ENCODE assay signal across 30 mouse cellular contexts in genomic region chr2:164421306-164421705, GRCm38 (mm10). TPM values are rescaled to one million over a fixed set of nuclear protein-coding genes. Genes with fewer than 3 reads are reported as not detected.
DNase-seq lines count a peak whose midpoint lies in the region; ATAC-seq and TF ChIP-seq lines count a peak whose summit lies in the region.
"Had no signal": no experiment of that assay in that cellular context is flagged by ENCODE, and none has a peak within 500 bp of the region (broad histone marks: within the 10 kb centered on the region; RNA-seq: fewer than 3 reads in every experiment).

No protein-coding gene starts in this region.

- no peaks in the 10 kb centered on the region for H3K27me3 ChIP-seq in kidney, adult 2 months (replicated peaks; ENCODE audit: control insufficient read depth, insufficient read depth, low read length)
- no peaks in the 10 kb centered on the region for H3K27me3 ChIP-seq in liver, adult 2 months (ENCODE audit: control insufficient read depth, insufficient read depth, low read length)
- H3K27me3 ChIP-seq in liver, embryonic 11.5 days (replicated peaks; ENCODE audit: control insufficient read depth, insufficient read depth, low read length) = no peaks in the 10 kb centered on the region; the same call in 1 of the 2 replicates
- no peaks in the 10 kb centered on the region for H3K27me3 ChIP-seq in small intestine, adult 2 months (ENCODE audit: control insufficient read depth, insufficient read depth, low read length)
- no peaks in the 10 kb centered on the region for H3K27me3 ChIP-seq in intestine, embryonic 16.5 days (replicated peaks; ENCODE audit: control insufficient read depth, insufficient read depth, low read length)
- H3K27me3 ChIP-seq in neural tube, embryonic 15.5 days (replicated peaks) = no peaks in the 10 kb centered on the region
- H3K27me3 ChIP-seq: hindbrain, embryonic 15.5 days had no signal

- H3K27ac ChIP-seq in kidney, adult 2 months (ENCODE audit: insufficient read depth, low read depth, low read length) = 0 out of 2 replicates have a peak overlapping the region, but pooled peaks have one; percentile 77
- H3K27ac ChIP-seq in liver, adult 2 months (replicated peaks; ENCODE audit: insufficient read depth, low read depth, low read length) = peak overlapping the region; percentile 89
- no peak overlapping the region for H3K27ac ChIP-seq in liver, embryonic 11.5 days (ENCODE audit: low read depth, low read length)
- H3K27ac ChIP-seq in brown adipose tissue, adult 24 weeks (replicated peaks; ENCODE audit: low read depth, low read length) = peak overlapping the region; percentile 95; the same call in 1 of the 2 replicates
- peak overlapping the region; percentile 73; the same call in 1 of the 2 replicates for H3K27ac ChIP-seq in small intestine, adult 2 months (ENCODE audit: insufficient read depth, low read depth, low read length)
- H3K27ac ChIP-seq in intestine, embryonic 16.5 days (ENCODE audit: low read length) = no peak overlapping the region
- no peak overlapping the region for H3K27ac ChIP-seq in neural tube, embryonic 15.5 days (replicated peaks)
- H3K27ac ChIP-seq: hindbrain, embryonic 12.5 days; hindbrain, embryonic 15.5 days had no signal

- H3K4me3 ChIP-seq in kidney, adult 2 months (ENCODE audit: insufficient read depth, low read depth, low read length) = no peak overlapping the region
- H3K4me3 ChIP-seq in liver, adult 2 months (ENCODE audit: insufficient read depth, low read depth, low read length) = no peak overlapping the region
- no peak overlapping the region for H3K4me3 ChIP-seq in liver, embryonic 11.5 days (ENCODE audit: low read depth, low read length)
- H3K4me3 ChIP-seq in brown adipose tissue, adult 24 weeks (ENCODE audit: insufficient read depth, low read depth, low read length) = no peak overlapping the region
- no peak overlapping the region for H3K4me3 ChIP-seq in small intestine, adult 2 months (ENCODE audit: low read depth, low read length)
- no peak overlapping the region for H3K4me3 ChIP-seq in intestine, embryonic 16.5 days (ENCODE audit: low read length)
- H3K4me3 ChIP-seq in neural tube, embryonic 15.5 days (replicated peaks) = no peak overlapping the region
- H3K4me3 ChIP-seq: hindbrain, embryonic 12.5 days; hindbrain, embryonic 15.5 days had no signal

- TF ChIP-seq POLR2A in kidney, adult 2 months (IDR thresholded peaks at IDR 0.05; ENCODE audit: low read depth, low read length) = no peak
- TF ChIP-seq POLR2A in liver, adult 2 months (IDR thresholded peaks at IDR 0.05; ENCODE audit: extremely low read depth, insufficient read depth, low read length) = no peak
- no peak for TF ChIP-seq POLR2A in small intestine, adult 2 months (IDR thresholded peaks at IDR 0.05; ENCODE audit: low read depth, low read length)

- ATAC-seq in liver, embryonic 11.5 days (replicated peaks; ENCODE audit: low FRiP score) = no peak
- no peak for ATAC-seq in intestine, embryonic 16.5 days
- no peak for ATAC-seq in neural tube, embryonic 15.5 days (ENCODE audit: low FRiP score)
- ATAC-seq: CD4-positive, CD25-positive, alpha-beta regulatory T cell, adult 4 months; forebrain, embryonic 14.5 days; forebrain, postnatal 0 days had no signal

- H3K9me3 ChIP-seq in liver, embryonic 11.5 days (ENCODE audit: control insufficient read depth, low read length) = no peaks in the 10 kb centered on the region
- no peaks in the 10 kb centered on the region for H3K9me3 ChIP-seq in intestine, embryonic 16.5 days (ENCODE audit: control insufficient read depth, low read length)
- no peaks in the 10 kb centered on the region for H3K9me3 ChIP-seq in neural tube, embryonic 15.5 days (replicated peaks)
- H3K9me3 ChIP-seq: hindbrain, embryonic 12.5 days; hindbrain, embryonic 15.5 days had no signal

- TF ChIP-seq CTCF in kidney, adult 2 months (conservative IDR thresholded peaks at IDR 0.05; ENCODE audit: insufficient read depth, insufficient read length, low read depth, low read length) = no peak
- TF ChIP-seq CTCF in liver, adult 2 months (IDR thresholded peaks at IDR 0.05; ENCODE audit: low read depth, low read length) = no peak
- no peak for TF ChIP-seq CTCF in small intestine, adult 2 months (IDR thresholded peaks at IDR 0.05; ENCODE audit: extremely low read depth, insufficient read length, insufficient replicate concordance, low read depth, low read length)

- peaks cover 28% of the 10 kb centered on the region for H3K4me1 ChIP-seq in kidney, adult 2 months (ENCODE audit: control insufficient read depth, insufficient read depth, low read length)
- H3K4me1 ChIP-seq in liver, adult 2 months (ENCODE audit: control insufficient read depth, insufficient read depth, low read length) = peaks cover 40% of the 10 kb centered on the region
- H3K4me1 ChIP-seq in liver, embryonic 11.5 days (replicated peaks; ENCODE audit: control insufficient read depth, insufficient read depth, low read length) = peaks cover under 1% of the 10 kb centered on the region; the same call in 1 of the 2 replicates
- peaks cover 6% of the 10 kb centered on the region for H3K4me1 ChIP-seq in brown adipose tissue, adult 24 weeks (ENCODE audit: control insufficient read depth, insufficient read depth, insufficient read length, low read length)
- H3K4me1 ChIP-seq in small intestine, adult 2 months (ENCODE audit: control insufficient read depth, insufficient read depth, insufficient read length, low read length) = peaks cover 16% of the 10 kb centered on the region; the same call in 1 of the 2 replicates
- peaks cover 4% of the 10 kb centered on the region for H3K4me1 ChIP-seq in intestine, embryonic 16.5 days (ENCODE audit: control insufficient read depth, insufficient read depth, low read length)
- no peaks in the 10 kb centered on the region for H3K4me1 ChIP-seq in neural tube, embryonic 15.5 days
- H3K4me1 ChIP-seq: hindbrain, embryonic 12.5 days; hindbrain, embryonic 15.5 days had no signal

- no peak overlapping the region for H3K4me2 ChIP-seq in liver, embryonic 11.5 days
- no peak overlapping the region for H3K4me2 ChIP-seq in intestine, embryonic 16.5 days (ENCODE audit: low read depth, low read length)
- no peak overlapping the region for H3K4me2 ChIP-seq in neural tube, embryonic 15.5 days
- H3K4me2 ChIP-seq: heart, embryonic 11.5 days; hindbrain, embryonic 12.5 days; hindbrain, embryonic 15.5 days had no signal

- DNase-seq in kidney, adult 2 months = no peak
- DNase-seq in kidney, adult 8-10 months = no peak
- DNase-seq in liver, adult 2 months (ENCODE audit: extremely low read depth, low read depth, low spot score) = peak; percentile 95
- no peak for DNase-seq in liver, embryonic 11.5 days (ENCODE audit: low spot score)
- DNase-seq: adrenal gland, adult 2 months; adrenal gland, postnatal 14 days; cerebellum, adult 11-12 months; cerebellum, adult 8-10 months; cerebellum, postnatal 10 days; cerebellum, postnatal 36 days; embryo, embryonic 11 days; forebrain, postnatal 0 days; gastrocnemius, postnatal 10 days; gastrocnemius, postnatal 36 days; heart, adult 11 months had no signal

- H3K36me3 ChIP-seq in kidney, adult 2 months (ENCODE audit: control insufficient read depth, insufficient read depth, low read length) = peaks cover 12% of the 10 kb centered on the region
- H3K36me3 ChIP-seq in liver, adult 2 months (ENCODE audit: control insufficient read depth, insufficient read depth, low read length) = peaks cover 18% of the 10 kb centered on the region; the same call in 1 of the 2 replicates
- H3K36me3 ChIP-seq in liver, embryonic 11.5 days (ENCODE audit: control insufficient read depth, insufficient read depth, low read length) = peaks cover 9% of the 10 kb centered on the region; the same call in 1 of the 2 replicates
- peaks cover 24% of the 10 kb centered on the region for H3K36me3 ChIP-seq in small intestine, adult 2 months (ENCODE audit: control insufficient read depth, insufficient read depth, low read length)
- peaks cover 9% of the 10 kb centered on the region for H3K36me3 ChIP-seq in intestine, embryonic 16.5 days (ENCODE audit: control insufficient read depth, insufficient read depth, low read length)
- H3K36me3 ChIP-seq in neural tube, embryonic 15.5 days = no peaks in the 10 kb centered on the region
- H3K36me3 ChIP-seq: hindbrain, embryonic 12.5 days; hindbrain, embryonic 15.5 days had no signal

- WGBS in kidney, adult 2 months = 78% methylated on average over 7 of the region's 7 CpGs
- 24% methylated on average over 7 of the region's 7 CpGs for WGBS in liver, adult 2 months
- WGBS in liver, embryonic 11.5 days = 85% methylated on average over 7 of the region's 7 CpGs
- WGBS in small intestine, adult 2 months = 39% methylated on average over 7 of the region's 7 CpGs
- 87% methylated on average over 7 of the region's 7 CpGs for WGBS in intestine, embryonic 16.5 days
- WGBS in neural tube, embryonic 15.5 days = 88% methylated on average over 7 of the region's 7 CpGs

- H3K79me2 ChIP-seq in liver, adult 2 months (ENCODE audit: control insufficient read depth, insufficient read depth, low read length) = no peaks in the 10 kb centered on the region

- H3K9ac ChIP-seq in liver, adult 2 months (ENCODE audit: low read depth, low read length) = no peak overlapping the region; the same call in 1 of the 2 replicates
- H3K9ac ChIP-seq in liver, embryonic 11.5 days (ENCODE audit: low read depth, low read length) = no peak overlapping the region
- no peak overlapping the region for H3K9ac ChIP-seq in intestine, embryonic 16.5 days (ENCODE audit: low read depth, low read length)
- H3K9ac ChIP-seq in neural tube, embryonic 15.5 days (replicated peaks) = no peak overlapping the region
- H3K9ac ChIP-seq: forebrain, postnatal 0 days; hindbrain, embryonic 12.5 days; hindbrain, embryonic 15.5 days had no signal

RNA-seq across cellular contexts. Expression of gene Matn4, which starts 16.3 kb away (rescaled TPM):
- 1.4 and 2.6 TPM in 2 replicates for polyA plus RNA-seq in kidney, adult 2 months (2012; rRNA removed)
- 0.07 and 0.09 TPM in 2 replicates for total RNA-seq in liver, adult 2 months (2014; rRNA removed)
- polyA plus RNA-seq in liver, adult 2 months (2012; rRNA removed) = 0.04 and 0.05 TPM in 2 replicates
- polyA plus RNA-seq in liver, embryonic 11.5 days (2014; fragmentation: Nextera tagmentation; extraction: Ambion mirVana) = 0.14 and 0.32 TPM in 2 replicates
- 0.52 TPM in 1 of 2 replicates, not detected in the other for polyA plus RNA-seq in brown adipose tissue, adult 24 weeks (2012; ENCODE audit: insufficient read depth, insufficient read length, missing spikeins)
- 0.49 and 2.7 TPM in 2 replicates for polyA plus RNA-seq in small intestine, adult 2 months (2012; rRNA removed)
- 8.3 and 9.0 TPM in 2 replicates for polyA plus RNA-seq in intestine, embryonic 16.5 days (2015; fragmentation: Nextera tagmentation; extraction: Ambion mirVana)
- 8.5 and 11.1 TPM in 2 replicates for polyA plus RNA-seq in neural tube, embryonic 15.5 days (2015; fragmentation: Nextera tagmentation; extraction: Ambion mirVana)
- total RNA-seq: hematopoietic stem cell, adult 5-6 weeks; MEL had no signal
- polyA plus RNA-seq: CD4-positive, CD25-positive, alpha-beta regulatory T cell, adult 4 months; forebrain, embryonic 11.5 days had no signal

RNA-seq across cellular contexts. Expression of gene Rbpjl, which starts 18.4 kb away (rescaled TPM):
- 0.04 TPM in 1 of 2 replicates, not detected in the other for polyA plus RNA-seq in kidney, adult 2 months (2012; rRNA removed)
- 0.18 and 0.20 TPM in 2 replicates for total RNA-seq in liver, adult 2 months (2014; rRNA removed)
- not detected in 2 replicates for polyA plus RNA-seq in liver, adult 2 months (2012; rRNA removed)
- polyA plus RNA-seq in liver, embryonic 11.5 days (2014; fragmentation: Nextera tagmentation; extraction: Ambion mirVana) = 0.04 and 0.12 TPM in 2 replicates
- polyA plus RNA-seq in brown adipose tissue, adult 24 weeks (2012; ENCODE audit: insufficient read depth, insufficient read length, missing spikeins) = not detected in 2 replicates
- polyA plus RNA-seq in small intestine, adult 2 months (2012; rRNA removed) = 0.19 and 127 TPM in 2 replicates
- 25.1 and 25.4 TPM in 2 replicates for polyA plus RNA-seq in intestine, embryonic 16.5 days (2015; fragmentation: Nextera tagmentation; extraction: Ambion mirVana)
- 0.17 and 0.61 TPM in 2 replicates for polyA plus RNA-seq in neural tube, embryonic 15.5 days (2015; fragmentation: Nextera tagmentation; extraction: Ambion mirVana)
- total RNA-seq: adrenal gland, adult 2 months; adrenal gland, postnatal 14 days; forebrain, postnatal 0 days; gastrocnemius, postnatal 36 days; heart, adult 8-10 months; heart, postnatal 25 days; hematopoietic stem cell, adult 5-6 weeks; MEL had no signal
- polyA plus RNA-seq: adrenal gland, adult 2 months; CD4-positive, CD25-positive, alpha-beta regulatory T cell, adult 4 months; embryonic facial prominence, embryonic 11.5 days; forebrain, embryonic 11.5 days; forebrain, embryonic 14.5 days had no signal

RNA-seq across cellular contexts. Expression of gene Sdc4, which starts 22.4 kb away (rescaled TPM):
- 194 and 212 TPM in 2 replicates for polyA plus RNA-seq in kidney, adult 2 months (2012; rRNA removed)
- total RNA-seq in liver, adult 2 months (2014; rRNA removed) = 511 and 573 TPM in 2 replicates
- 178 and 182 TPM in 2 replicates for polyA plus RNA-seq in liver, adult 2 months (2012; rRNA removed)
- 38.9 and 39.2 TPM in 2 replicates for polyA plus RNA-seq in liver, embryonic 11.5 days (2014; fragmentation: Nextera tagmentation; extraction: Ambion mirVana)
- polyA plus RNA-seq in brown adipose tissue, adult 24 weeks (2012; ENCODE audit: insufficient read depth, insufficient read length, missing spikeins) = 34.7 and 37.6 TPM in 2 replicates
- 21.3 and 52.2 TPM in 2 replicates for polyA plus RNA-seq in small intestine, adult 2 months (2012; rRNA removed)
- polyA plus RNA-seq in intestine, embryonic 16.5 days (2015; fragmentation: Nextera tagmentation; extraction: Ambion mirVana) = 130 and 138 TPM in 2 replicates
- polyA plus RNA-seq in neural tube, embryonic 15.5 days (2015; fragmentation: Nextera tagmentation; extraction: Ambion mirVana) = 9.0 and 26.2 TPM in 2 replicates
- total RNA-seq: MEL had no signal

RNA-seq across cellular contexts. Expression of gene Slpi, which starts 32.4 kb away (rescaled TPM):
- 3.0 and 4.6 TPM in 2 replicates for polyA plus RNA-seq in kidney, adult 2 months (2012; rRNA removed)
- total RNA-seq in liver, adult 2 months (2014; rRNA removed) = 0.94 and 1.4 TPM in 2 replicates
- polyA plus RNA-seq in liver, adult 2 months (2012; rRNA removed) = 4.5 and 5.7 TPM in 2 replicates
- polyA plus RNA-seq in liver, embryonic 11.5 days (2014; fragmentation: Nextera tagmentation; extraction: Ambion mirVana) = 9.4 and 11.6 TPM in 2 replicates
- polyA plus RNA-seq in brown adipose tissue, adult 24 weeks (2012; ENCODE audit: insufficient read depth, insufficient read length, missing spikeins) = 2.6 TPM in 1 of 2 replicates, not detected in the other
- polyA plus RNA-seq in small intestine, adult 2 months (2012; rRNA removed) = 16.0 and 22.3 TPM in 2 replicates
- 2.3 and 2.7 TPM in 2 replicates for polyA plus RNA-seq in intestine, embryonic 16.5 days (2015; fragmentation: Nextera tagmentation; extraction: Ambion mirVana)
- polyA plus RNA-seq in neural tube, embryonic 15.5 days (2015; fragmentation: Nextera tagmentation; extraction: Ambion mirVana) = 0.36 and 0.43 TPM in 2 replicates
- total RNA-seq: forebrain, postnatal 0 days; MEL had no signal
- polyA plus RNA-seq: forebrain, embryonic 14.5 days had no signal

RNA-seq across cellular contexts. Expression of gene Sys1, which starts 35.5 kb away (rescaled TPM):
- polyA plus RNA-seq in kidney, adult 2 months (2012; rRNA removed) = 94.5 and 122 TPM in 2 replicates
- 33.7 and 40.9 TPM in 2 replicates for total RNA-seq in liver, adult 2 months (2014; rRNA removed)
- polyA plus RNA-seq in liver, adult 2 months (2012; rRNA removed) = 145 and 157 TPM in 2 replicates
- polyA plus RNA-seq in liver, embryonic 11.5 days (2014; fragmentation: Nextera tagmentation; extraction: Ambion mirVana) = 49.1 and 52.8 TPM in 2 replicates
- polyA plus RNA-seq in brown adipose tissue, adult 24 weeks (2012; ENCODE audit: insufficient read depth, insufficient read length, missing spikeins) = 24.4 and 27.2 TPM in 2 replicates
- 187 and 276 TPM in 2 replicates for polyA plus RNA-seq in small intestine, adult 2 months (2012; rRNA removed)
- polyA plus RNA-seq in intestine, embryonic 16.5 days (2015; fragmentation: Nextera tagmentation; extraction: Ambion mirVana) = 54.0 and 56.4 TPM in 2 replicates
- polyA plus RNA-seq in neural tube, embryonic 15.5 days (2015; fragmentation: Nextera tagmentation; extraction: Ambion mirVana) = 86.8 and 92.7 TPM in 2 replicates

Comparison
In these comparisons a context has a peak if more than half of its experiments do, and no peak if none do; other contexts are left out.
1. H3K27ac ChIP-seq: peak in kidney, adult 2 months (single experiment), liver, adult 2 months (single experiment), brown adipose tissue, adult 24 weeks (single experiment) and small intestine, adult 2 months (single experiment); none in liver, embryonic 11.5 days (single experiment), intestine, embryonic 16.5 days (single experiment) and neural tube, embryonic 15.5 days (single experiment).